Mouse (Mus musculus) kidney, embryonic 14.5 days (tissue): Measurements from ENCODE around the gene Slc23a2. TPM values are rescaled to one million over a fixed set of nuclear protein-coding genes. Genes with fewer than 3 reads are reported as not detected.

ENCODE experiments used
- ATAC-seq: fragments of 200-750 bp; cut with Nextera tagmentation; 2 replicates; pipeline ENCODE4 v1.8.0; 2017; ENCODE audit warnings: moderate number of reproducible peaks, mild to moderate bottlenecking, moderate TSS enrichment, moderate library complexity; ENCODE audit not compliant: low FRiP score, low TSS enrichment
- H3K27ac ChIP-seq: fragments of 300-500 bp; sonication (generic); 2 replicates; pipeline ENCODE4 v1.5.1; 2014; ENCODE audit warnings: low read depth, mild to moderate bottlenecking, low read length, moderate library complexity, mixed read lengths
- H3K27me3 ChIP-seq: fragments of 300-500 bp; sonication (generic); 2 replicates; pipeline ENCODE4 v1.6.1; 2014; ENCODE audit warnings: mild to moderate bottlenecking, low read length; ENCODE audit not compliant: control insufficient read depth, insufficient read depth
- H3K36me3 ChIP-seq: fragments of 300-500 bp; sonication (generic); 2 replicates; pipeline ENCODE4 v1.6.1; 2014; ENCODE audit warnings: low read length, mixed read lengths; ENCODE audit not compliant: control insufficient read depth, insufficient read depth
- H3K4me1 ChIP-seq: fragments of 300-500 bp; sonication (generic); 2 replicates; pipeline ENCODE4 v1.6.1; 2014; ENCODE audit warnings: low read length, mixed read lengths; ENCODE audit not compliant: control insufficient read depth, insufficient read depth
- H3K4me2 ChIP-seq: fragments of 300-500 bp; sonication (generic); replicated peaks from 2 replicates; pipeline ENCODE4 v1.6.1; 2014; ENCODE audit warnings: low read depth, mild to moderate bottlenecking, low read length
- H3K4me3 ChIP-seq: fragments of 300-500 bp; sonication (generic); 2 replicates; pipeline ENCODE4 v1.5.1; 2014; ENCODE audit warnings: mild to moderate bottlenecking, low read length
- H3K9ac ChIP-seq: fragments of 300-500 bp; sonication (generic); 2 replicates; pipeline ENCODE4 v1.6.1; 2014; ENCODE audit warnings: low read depth, mild to moderate bottlenecking, low read length, moderate library complexity
- H3K9me3 ChIP-seq: fragments of 300-500 bp; sonication (generic); 2 replicates; pipeline ENCODE4 v1.6.1; 2016; ENCODE audit warnings: low read length; ENCODE audit not compliant: control insufficient read depth
- WGBS: fragments of 180-500 bp; shearing (Covaris S2); extraction: QIAGEN DNeasy Blood & Tissue Kit; methylation state at CpG from one replicate; pipeline ENCODE4 v1.1.7; 2014; 5-methylcytosine and 5-hydroxymethylcytosine counted together
- polyA plus RNA-seq: library from polyadenylated mRNA; unstranded; fragments of >200 nt; fragmentation: Nextera tagmentation; extraction: Ambion mirVana; gene quantifications from 2 replicates; pipeline ENCODE4 v1.2.1, GENCODE M21; 2014

Slc23a2 gene
- polyA plus RNA-seq, 1 experiment from 2014 or later = 18.0 TPM

GRCm38 (mm10) chr2:132006561-132007474 is 138.1 kb downstream of the Slc23a2 start:
- ATAC-seq = peak; percentile 50
- no peak overlapping the region for H3K4me3 ChIP-seq
- H3K9me3 ChIP-seq = no peaks in the 10 kb centered on the region
- WGBS = 57% methylated on average over 18 of the region's 18 CpGs
- no peak overlapping the region for H3K9ac ChIP-seq
- H3K4me2 ChIP-seq = no peak overlapping the region
- no peaks in the 10 kb centered on the region for H3K36me3 ChIP-seq
- peak overlapping the region; percentile 24; the same call in 1 of the 2 replicates for H3K27ac ChIP-seq
- peaks cover 22% of the 10 kb centered on the region for H3K4me1 ChIP-seq
- no peaks in the 10 kb centered on the region for H3K27me3 ChIP-seq

- H3K36me3 ChIP-seq = no peaks in the 10 kb centered on the region
- H3K4me3 ChIP-seq = no peak overlapping the region
- no peak overlapping the region for H3K9ac ChIP-seq
- no peaks in the 10 kb centered on the region for H3K27me3 ChIP-seq
- H3K4me1 ChIP-seq = peaks cover 22% of the 10 kb centered on the region
- H3K27ac ChIP-seq = no peak overlapping the region
- no peak overlapping the region for H3K4me2 ChIP-seq
- 83% methylated on average over 4 of the region's 4 CpGs for WGBS
- H3K9me3 ChIP-seq = no peaks in the 10 kb centered on the region
- no peak for ATAC-seq
Measured at GRCm38 (mm10) chr2:132005445-132005844, 139.5 kb downstream of the Slc23a2 start.

GRCm38 (mm10) chr2:132004495-132005136 is 140.3 kb downstream of the Slc23a2 start:
- peaks cover 22% of the 10 kb centered on the region for H3K4me1 ChIP-seq
- H3K36me3 ChIP-seq = no peaks in the 10 kb centered on the region
- H3K9ac ChIP-seq = no peak overlapping the region
- H3K9me3 ChIP-seq = no peaks in the 10 kb centered on the region
- H3K4me2 ChIP-seq = no peak overlapping the region
- no peak overlapping the region for H3K27ac ChIP-seq
- ATAC-seq = no peak
- no peaks in the 10 kb centered on the region for H3K27me3 ChIP-seq
- WGBS = 76% methylated on average over 9 of the region's 9 CpGs
- no peak overlapping the region for H3K4me3 ChIP-seq

GRCm38 (mm10) chr2:132003916-132004315 is 141.0 kb downstream of the Slc23a2 start:
- H3K27ac ChIP-seq = no peak overlapping the region
- no peaks in the 10 kb centered on the region for H3K36me3 ChIP-seq
- H3K4me2 ChIP-seq = no peak overlapping the region
- no peaks in the 10 kb centered on the region for H3K9me3 ChIP-seq
- no peaks in the 10 kb centered on the region for H3K27me3 ChIP-seq
- no peak overlapping the region for H3K4me3 ChIP-seq
- ATAC-seq = no peak
- H3K9ac ChIP-seq = no peak overlapping the region
- peaks cover 22% of the 10 kb centered on the region for H3K4me1 ChIP-seq
- 69% methylated on average over 5 of the region's 5 CpGs for WGBS

Other genes with a start within 250 kb of the Slc23a2 start
- 23.1 and 23.9 TPM in 2 replicates for gene Prnp, start 235.2 kb downstream of the Slc23a2 start, polyA plus RNA-seq
- gene Prn, start 235.2 kb downstream of the Slc23a2 start, polyA plus RNA-seq = not detected in 2 replicates
- gene Prnd, start 194.2 kb downstream of the Slc23a2 start, polyA plus RNA-seq = 17.6 and 17.9 TPM in 2 replicates
- gene Rassf2, start 114.8 kb downstream of the Slc23a2 start, polyA plus RNA-seq = 5.3 and 9.9 TPM in 2 replicates
- 42.9 and 47.3 TPM in 2 replicates for gene Tmem230, start 102.7 kb upstream of the Slc23a2 start, polyA plus RNA-seq
- 339 and 383 TPM in 2 replicates for gene Pcna, start 108.2 kb upstream of the Slc23a2 start, polyA plus RNA-seq
- 24.4 and 27.3 TPM in 2 replicates for gene Cds2, start 118.0 kb upstream of the Slc23a2 start, polyA plus RNA-seq
- gene Prokr2, start 240.3 kb upstream of the Slc23a2 start, polyA plus RNA-seq = 0.20 and 0.30 TPM in 2 replicates